Mouse (Mus musculus): ENCODE results near the gene Taar7a. TPM values are rescaled to one million over a fixed set of nuclear protein-coding genes. Genes with fewer than 3 reads are reported as not detected.

The Taar7a gene
- not detected for polyA plus RNA-seq (2014; fragmentation: Illumina TruSeq; extraction: RNeasy Lipid Tissue Mini Kit (QIAGEN cat#74804); ENCODE audit: insufficient read depth, low read depth, low replicate concordance)

DNA sequence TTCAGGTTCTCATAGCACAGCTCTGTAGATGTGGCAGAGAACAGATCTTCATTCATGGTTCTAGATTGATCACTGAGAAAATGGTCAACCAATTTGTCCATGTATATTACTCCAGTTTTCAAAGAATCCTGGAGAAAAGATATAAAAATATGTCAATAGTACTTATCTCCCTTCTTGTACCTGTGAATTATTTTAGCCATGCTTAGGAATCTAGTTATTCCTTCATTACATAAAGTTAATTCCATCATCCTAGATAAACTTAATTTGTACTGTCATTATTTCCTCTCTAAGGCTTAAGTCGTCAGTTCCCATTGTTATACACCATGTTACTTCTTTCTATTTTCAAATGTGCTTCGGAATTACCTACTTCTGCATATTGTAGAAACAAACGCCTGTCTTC, at the start of gene Taar7a:
TSS of gene Taar7a (minus strand) at position 101 of the 400 bp plus-strand sequence.

GRCm38 (mm10) chr10:24037314-24037713, 44.0 kb upstream of the Taar7a start, which contains the start of gene Taar7e:
TSS of gene Taar7e (plus strand) at chr10:24037614.

DNA sequence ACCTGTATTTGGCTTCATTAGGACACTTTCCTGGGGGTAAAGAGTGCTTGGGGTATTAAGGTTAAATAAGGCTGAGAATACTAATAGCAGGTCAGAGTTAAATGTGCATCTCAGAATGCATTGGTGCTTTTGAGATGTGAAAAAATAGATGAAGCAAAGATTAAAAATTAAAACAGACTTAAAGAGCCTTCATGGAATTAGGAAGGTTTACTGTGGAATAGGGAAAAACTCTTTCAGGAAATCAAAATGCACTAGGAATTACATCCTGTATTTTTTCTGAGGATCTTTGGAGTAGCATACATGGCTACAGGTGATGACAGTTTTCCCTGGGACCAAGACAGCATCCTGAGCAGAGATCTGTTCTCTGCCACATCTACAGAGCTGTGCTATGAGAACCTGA, 33.6 kb upstream of the Taar7a start, which contains the start of gene Taar7d:
TSS of gene Taar7d (plus strand) at position 301 of the 400 bp plus-strand sequence.

GRCm38 (mm10) chr10:23999639-24000038, 6.4 kb upstream of the Taar7a start, which contains the start of gene Taar7b:
TSS of gene Taar7b (plus strand) at chr10:23999939.

DNA sequence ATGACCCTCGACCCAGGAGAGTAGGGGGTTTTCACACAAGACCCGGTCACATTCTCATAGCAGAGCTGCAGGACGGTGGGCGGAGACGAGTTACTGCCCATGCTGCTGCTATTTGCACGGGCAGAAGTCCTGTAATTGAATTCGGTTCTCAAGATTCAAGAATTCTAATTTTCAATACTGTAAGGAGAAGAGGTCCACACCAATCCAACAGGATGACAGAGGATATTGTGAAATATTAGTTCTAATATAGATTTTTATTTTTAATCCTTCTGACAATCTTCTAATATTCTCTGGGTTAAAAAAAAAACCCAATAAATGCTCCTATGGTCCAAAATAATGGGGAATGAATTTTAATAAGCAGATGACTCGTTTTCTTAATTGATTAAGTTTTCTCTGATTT, 7.7 kb downstream of the Taar7a start, which contains the start of gene Taar6:
TSS of gene Taar6 (minus strand) at position 101 of the 400 bp plus-strand sequence.

DNA sequence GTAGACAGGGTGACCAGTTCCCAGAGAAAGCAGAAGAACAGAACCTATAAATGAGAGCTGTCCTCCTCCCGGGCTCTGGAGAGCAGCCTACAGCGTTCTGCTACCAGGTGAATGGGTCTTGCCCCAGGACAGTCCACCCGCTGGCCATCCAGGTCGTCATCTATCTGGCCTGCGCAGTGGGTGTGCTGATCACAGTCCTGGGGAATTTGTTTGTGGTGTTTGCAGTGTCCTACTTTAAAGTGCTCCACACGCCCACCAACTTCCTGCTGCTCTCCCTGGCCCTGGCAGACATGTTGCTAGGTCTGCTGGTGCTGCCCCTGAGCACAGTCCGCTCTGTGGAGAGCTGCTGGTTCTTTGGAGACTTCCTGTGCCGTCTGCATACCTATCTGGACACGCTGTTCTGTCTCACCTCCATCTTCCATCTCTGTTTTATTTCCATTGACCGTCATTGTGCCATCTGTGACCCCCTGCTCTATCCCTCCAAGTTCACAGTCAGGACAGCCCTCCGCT, 22.6 kb downstream of the Taar7a start, which contains the start of gene Taar5:
TSS of gene Taar5 (plus strand) at position 51 of the 510 bp plus-strand sequence.

DNA sequence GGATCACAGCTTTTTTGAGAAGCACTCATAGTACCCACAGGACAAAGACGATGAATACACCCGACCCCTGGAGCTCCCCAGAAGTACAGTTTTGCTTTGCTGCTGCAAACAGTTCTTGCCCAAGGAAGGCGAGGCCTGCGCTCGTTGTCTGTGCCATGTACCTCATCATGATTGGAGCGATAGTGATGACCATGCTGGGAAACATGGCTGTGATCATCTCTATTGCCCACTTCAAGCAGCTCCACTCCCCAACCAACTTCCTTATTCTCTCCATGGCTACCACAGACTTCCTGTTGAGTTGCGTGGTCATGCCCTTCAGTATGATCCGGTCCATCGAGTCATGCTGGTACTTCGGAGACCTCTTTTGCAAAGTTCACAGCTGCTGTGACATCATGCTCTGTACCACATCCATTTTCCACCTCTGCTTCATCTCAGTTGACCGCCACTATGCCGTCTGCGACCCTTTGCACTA, 32.8 kb downstream of the Taar7a start, which contains the start of gene Taar4:
TSS of gene Taar4 (plus strand) at position 51 of the 472 bp plus-strand sequence.

GRCm38 (mm10) chr10:23949508-23950005, 43.7 kb downstream of the Taar7a start, which contains the start of gene Taar3:
TSS of gene Taar3 (plus strand) at chr10:23949558.

Other genes with a start within 250 kb of the Taar7a start
- gene Rps12, start 206.2 kb downstream of the Taar7a start, polyA plus RNA-seq (2014; fragmentation: Illumina TruSeq; extraction: RNeasy Lipid Tissue Mini Kit (QIAGEN cat#74804); ENCODE audit: insufficient read depth, low read depth, low replicate concordance) = 3,182 TPM
- gene Slc18b1, start 196.5 kb downstream of the Taar7a start, polyA plus RNA-seq (2014; fragmentation: Illumina TruSeq; extraction: RNeasy Lipid Tissue Mini Kit (QIAGEN cat#74804); ENCODE audit: insufficient read depth, low read depth, low replicate concordance) = 7.5 TPM
- 6.3 TPM for gene Vnn3, start 142.0 kb downstream of the Taar7a start, polyA plus RNA-seq (2014; fragmentation: Illumina TruSeq; extraction: RNeasy Lipid Tissue Mini Kit (QIAGEN cat#74804); ENCODE audit: insufficient read depth, low read depth, low replicate concordance)
- 8.9 TPM for gene Vnn1, start 98.8 kb downstream of the Taar7a start, polyA plus RNA-seq (2014; fragmentation: Illumina TruSeq; extraction: RNeasy Lipid Tissue Mini Kit (QIAGEN cat#74804); ENCODE audit: insufficient read depth, low read depth, low replicate concordance)
- gene Taar1, start 73.1 kb downstream of the Taar7a start, polyA plus RNA-seq (2014; fragmentation: Illumina TruSeq; extraction: RNeasy Lipid Tissue Mini Kit (QIAGEN cat#74804); ENCODE audit: insufficient read depth, low read depth, low replicate concordance) = not detected
- gene Taar2, start 54.9 kb downstream of the Taar7a start, polyA plus RNA-seq (2014; fragmentation: Illumina TruSeq; extraction: RNeasy Lipid Tissue Mini Kit (QIAGEN cat#74804); ENCODE audit: insufficient read depth, low read depth, low replicate concordance) = 0.24 TPM
- gene Taar3, start 43.9 kb downstream of the Taar7a start, polyA plus RNA-seq (2014; fragmentation: Illumina TruSeq; extraction: RNeasy Lipid Tissue Mini Kit (QIAGEN cat#74804); ENCODE audit: insufficient read depth, low read depth, low replicate concordance) = not detected
- gene Taar4, start 33.0 kb downstream of the Taar7a start, polyA plus RNA-seq (2014; fragmentation: Illumina TruSeq; extraction: RNeasy Lipid Tissue Mini Kit (QIAGEN cat#74804); ENCODE audit: insufficient read depth, low read depth, low replicate concordance) = not detected
- not detected for gene Taar5, start 22.8 kb downstream of the Taar7a start, polyA plus RNA-seq (2014; fragmentation: Illumina TruSeq; extraction: RNeasy Lipid Tissue Mini Kit (QIAGEN cat#74804); ENCODE audit: insufficient read depth, low read depth, low replicate concordance)
- not detected for gene Taar6, start 7.8 kb downstream of the Taar7a start, polyA plus RNA-seq (2014; fragmentation: Illumina TruSeq; extraction: RNeasy Lipid Tissue Mini Kit (QIAGEN cat#74804); ENCODE audit: insufficient read depth, low read depth, low replicate concordance)
- gene Taar7b, start 6.5 kb upstream of the Taar7a start, polyA plus RNA-seq (2014; fragmentation: Illumina TruSeq; extraction: RNeasy Lipid Tissue Mini Kit (QIAGEN cat#74804); ENCODE audit: insufficient read depth, low read depth, low replicate concordance) = not detected
- not detected for gene Taar7d, start 33.7 kb upstream of the Taar7a start, polyA plus RNA-seq (2014; fragmentation: Illumina TruSeq; extraction: RNeasy Lipid Tissue Mini Kit (QIAGEN cat#74804); ENCODE audit: insufficient read depth, low read depth, low replicate concordance)
- gene Taar7e, start 44.1 kb upstream of the Taar7a start, polyA plus RNA-seq (2014; fragmentation: Illumina TruSeq; extraction: RNeasy Lipid Tissue Mini Kit (QIAGEN cat#74804); ENCODE audit: insufficient read depth, low read depth, low replicate concordance) = not detected
- gene Taar7f, start 56.0 kb upstream of the Taar7a start, polyA plus RNA-seq (2014; fragmentation: Illumina TruSeq; extraction: RNeasy Lipid Tissue Mini Kit (QIAGEN cat#74804); ENCODE audit: insufficient read depth, low read depth, low replicate concordance) = not detected
- not detected for gene Taar8a, start 83.0 kb upstream of the Taar7a start, polyA plus RNA-seq (2014; fragmentation: Illumina TruSeq; extraction: RNeasy Lipid Tissue Mini Kit (QIAGEN cat#74804); ENCODE audit: insufficient read depth, low read depth, low replicate concordance)
- gene Taar8b, start 98.8 kb upstream of the Taar7a start, polyA plus RNA-seq (2014; fragmentation: Illumina TruSeq; extraction: RNeasy Lipid Tissue Mini Kit (QIAGEN cat#74804); ENCODE audit: insufficient read depth, low read depth, low replicate concordance) = not detected
- gene Taar8c, start 108.4 kb upstream of the Taar7a start, polyA plus RNA-seq (2014; fragmentation: Illumina TruSeq; extraction: RNeasy Lipid Tissue Mini Kit (QIAGEN cat#74804); ENCODE audit: insufficient read depth, low read depth, low replicate concordance) = not detected
- not detected for gene Taar9, start 116.1 kb upstream of the Taar7a start, polyA plus RNA-seq (2014; fragmentation: Illumina TruSeq; extraction: RNeasy Lipid Tissue Mini Kit (QIAGEN cat#74804); ENCODE audit: insufficient read depth, low read depth, low replicate concordance)
- 90.9 TPM for gene Stx7, start 155.8 kb upstream of the Taar7a start, polyA plus RNA-seq (2014; fragmentation: Illumina TruSeq; extraction: RNeasy Lipid Tissue Mini Kit (QIAGEN cat#74804); ENCODE audit: insufficient read depth, low read depth, low replicate concordance)
- 0.21 TPM for gene Moxd1, start 230.0 kb upstream of the Taar7a start, polyA plus RNA-seq (2014; fragmentation: Illumina TruSeq; extraction: RNeasy Lipid Tissue Mini Kit (QIAGEN cat#74804); ENCODE audit: insufficient read depth, low read depth, low replicate concordance)

Measured in lung, adult 10 weeks (tissue).